Mouse (Mus musculus) heart, postnatal 0 days (tissue): ENCODE data around the gene Spta1. TPM values are rescaled to one million over a fixed set of nuclear protein-coding genes. Genes with fewer than 3 reads are reported as not detected.

Experiments used
- ATAC-seq: fragments of 200-750 bp; cut with Nextera tagmentation; 2 replicates; pipeline ENCODE4 v1.8.0; 2017; ENCODE audit warnings: low read depth, moderate number of reproducible peaks, moderate library complexity; ENCODE audit not compliant: insufficient read depth
- DNase-seq: peaks from one replicate; pipeline ENCODE4 v3.0.0-alpha.2; 2016; ENCODE audit warnings: low spot score
- H3K27ac ChIP-seq: fragments of 300-500 bp; sonication (generic); 2 replicates; pipeline ENCODE4 v1.5.1; 2014; ENCODE audit warnings: low read depth, mild to moderate bottlenecking
- H3K27me3 ChIP-seq: fragments of 300-500 bp; sonication (generic); 2 replicates; pipeline ENCODE4 v1.6.1; 2014; ENCODE audit warnings: low read length, mixed read lengths; ENCODE audit not compliant: control insufficient read depth, insufficient read depth
- H3K36me3 ChIP-seq: fragments of 300-500 bp; sonication (generic); replicated peaks from 2 replicates; pipeline ENCODE4 v1.6.1; 2014; ENCODE audit warnings: low read length, mixed read lengths; ENCODE audit not compliant: control insufficient read depth, insufficient read depth
- H3K4me1 ChIP-seq: fragments of 300-500 bp; sonication (generic); 2 replicates; pipeline ENCODE4 v1.6.1; 2014; ENCODE audit warnings: antibody characterized with exemption; ENCODE audit not compliant: control insufficient read depth, insufficient read depth
- H3K4me2 ChIP-seq: fragments of 300-500 bp; sonication (generic); 2 replicates; pipeline ENCODE4 v1.6.1; 2014; ENCODE audit warnings: low read depth, mild to moderate bottlenecking, low read length, moderate library complexity
- H3K4me3 ChIP-seq: fragments of 300-500 bp; sonication (generic); 2 replicates; pipeline ENCODE4 v1.5.1; 2014; ENCODE audit warnings: low read depth, low read length
- H3K9ac ChIP-seq: fragments of 300-500 bp; sonication (generic); replicated peaks from 2 replicates; pipeline ENCODE4 v1.6.1; 2014; ENCODE audit warnings: low read depth, low read length, mixed read lengths
- H3K9me3 ChIP-seq: fragments of 300-500 bp; sonication (generic); replicated peaks from 2 replicates; pipeline ENCODE4 v1.6.1; 2016; ENCODE audit warnings: low read length; ENCODE audit not compliant: control insufficient read depth
- CTCF ChIP-seq: IDR thresholded peaks from 2 replicates; pipeline ENCODE4 v1.5.1; 2016; ENCODE audit warnings: antibody characterized with exemption, control low read depth, low read depth
- EP300 ChIP-seq: IDR thresholded peaks from 2 replicates; pipeline ENCODE4 v1.6.1; 2016; ENCODE audit warnings: antibody characterized with exemption, low read depth
- WGBS: fragments of 180-500 bp; shearing (Covaris S2); extraction: QIAGEN DNeasy Blood & Tissue Kit; methylation state at CpG from one replicate; pipeline ENCODE4 v1.1.7; 2014; 5-methylcytosine and 5-hydroxymethylcytosine counted together
- polyA plus RNA-seq: library from polyadenylated mRNA; unstranded; fragments of >200 nt; fragmentation: Nextera tagmentation; extraction: Ambion mirVana; gene quantifications from 2 replicates; pipeline ENCODE4 v1.2.1, GENCODE M21; 2015
- total RNA-seq: library from RNA; depleted of rRNA; stranded (reverse); fragments of >200 nt; gene quantifications from 2 replicates; pipeline ENCODE4 v1.2.3, GENCODE M21; 2014; ENCODE audit warnings: low replicate concordance; rRNA removed

Gene Spta1
- total and polyA plus RNA-seq, 2 experiments from 2014 or later: 1.5 to 1.9 TPM

- Histone ChIP-seq H3K9me3 (peaks cover 5% of the 10 kb centered on the region), H3K9ac (no peak overlapping the region), H3K27me3 (no peaks in the 10 kb centered on the region), H3K36me3 (no peaks in the 10 kb centered on the region), H3K4me2 (no peak overlapping the region), H3K27ac (no peak overlapping the region), H3K4me3 (no peak overlapping the region), H3K4me1 (no peaks in the 10 kb centered on the region)
- no peak for TF ChIP-seq EP300
- TF ChIP-seq CTCF: no peak
- ATAC-seq: no peak
- no peak for DNase-seq
- 69% methylated on average over 4 of the region's 4 CpGs for WGBS
These were observed 95.2 kb downstream of the Spta1 start for GRCm38 (mm10) chr1:174267816-174268215.

GRCm38 (mm10) chr1:174269162-174269561 is 96.6 kb downstream of the Spta1 start:
- ATAC-seq: no peak
- no peak for DNase-seq
- no peak overlapping the region for H3K4me3 ChIP-seq
- no peaks in the 10 kb centered on the region for H3K27me3 ChIP-seq
- 48% methylated on average over 4 of the region's 4 CpGs for WGBS
- no peaks in the 10 kb centered on the region for H3K4me1 ChIP-seq
- H3K4me2 ChIP-seq: no peak overlapping the region
- H3K36me3 ChIP-seq: no peaks in the 10 kb centered on the region
- no peak overlapping the region for H3K27ac ChIP-seq
- no peak overlapping the region for H3K9ac ChIP-seq
- no peak for TF ChIP-seq CTCF
- TF ChIP-seq EP300: no peak
- H3K9me3 ChIP-seq: peaks cover 5% of the 10 kb centered on the region

GRCm38 (mm10) chr1:174270643-174271042 is 98.1 kb downstream of the Spta1 start:
- no peak overlapping the region for H3K9ac ChIP-seq
- H3K4me1 ChIP-seq: no peaks in the 10 kb centered on the region
- H3K27ac ChIP-seq: no peak overlapping the region
- no peak overlapping the region for H3K4me2 ChIP-seq
- no peak overlapping the region for H3K4me3 ChIP-seq
- ATAC-seq (no peak), DNase-seq (no peak)
- WGBS: 48% methylated on average over 3 of the region's 3 CpGs
- no peaks in the 10 kb centered on the region for H3K27me3 ChIP-seq
- TF ChIP-seq CTCF (no peak), EP300 (no peak)
- H3K9me3 ChIP-seq: no peaks in the 10 kb centered on the region
- H3K36me3 ChIP-seq: no peaks in the 10 kb centered on the region

Other genes with a start within 250 kb of the Spta1 start
- 0.15 and 0.65 TPM in 2 replicates for gene Mndal, start 230.3 kb upstream of the Spta1 start, total RNA-seq
- 7.7 and 8.1 TPM in 2 replicates for gene Mndal, start 230.3 kb upstream of the Spta1 start, polyA plus RNA-seq
- 2.2 and 6.3 TPM in 2 replicates for gene Ifi203, start 230.1 kb upstream of the Spta1 start, total RNA-seq
- 4.5 and 4.7 TPM in 2 replicates for gene Ifi203, start 230.1 kb upstream of the Spta1 start, polyA plus RNA-seq
- not detected in 2 replicates for gene Ifi202b, start 190.0 kb upstream of the Spta1 start, total RNA-seq
- not detected in 2 replicates for gene Ifi202b, start 190.0 kb upstream of the Spta1 start, polyA plus RNA-seq
- gene Ifi205, start 141.0 kb upstream of the Spta1 start, total RNA-seq: 0.12 TPM in 1 of 2 replicates, not detected in the other
- gene Ifi205, start 141.0 kb upstream of the Spta1 start, polyA plus RNA-seq: 0.54 and 0.56 TPM in 2 replicates
- not detected in 2 replicates for gene Olfr433, start 132.1 kb upstream of the Spta1 start, total RNA-seq
- not detected in 2 replicates for gene Olfr433, start 132.1 kb upstream of the Spta1 start, polyA plus RNA-seq
- gene Olfr432, start 123.6 kb upstream of the Spta1 start, total RNA-seq: not detected in 2 replicates
- gene Olfr432, start 123.6 kb upstream of the Spta1 start, polyA plus RNA-seq: not detected in 2 replicates
- not detected in 2 replicates for gene Olfr430, start 106.2 kb upstream of the Spta1 start, total RNA-seq
- gene Olfr430, start 106.2 kb upstream of the Spta1 start, polyA plus RNA-seq: not detected in 2 replicates
- gene Olfr429, start 88.4 kb upstream of the Spta1 start, total RNA-seq: not detected in 2 replicates
- gene Olfr429, start 88.4 kb upstream of the Spta1 start, polyA plus RNA-seq: not detected in 2 replicates
- gene Olfr427, start 75.9 kb upstream of the Spta1 start, total RNA-seq: not detected in 2 replicates
- not detected in 2 replicates for gene Olfr427, start 75.9 kb upstream of the Spta1 start, polyA plus RNA-seq
- not detected in 2 replicates for gene Olfr231, start 51.6 kb upstream of the Spta1 start, total RNA-seq
- not detected in 2 replicates for gene Olfr231, start 51.6 kb upstream of the Spta1 start, polyA plus RNA-seq
- gene Olfr424, start 41.3 kb upstream of the Spta1 start, total RNA-seq: not detected in 2 replicates
- not detected in 2 replicates for gene Olfr424, start 41.3 kb upstream of the Spta1 start, polyA plus RNA-seq
- not detected in 2 replicates for gene Olfr420, start 17.1 kb upstream of the Spta1 start, total RNA-seq
- not detected in 2 replicates for gene Olfr420, start 17.1 kb upstream of the Spta1 start, polyA plus RNA-seq
- gene Olfr419, start 79.3 kb downstream of the Spta1 start, total RNA-seq: not detected in 2 replicates
- gene Olfr419, start 79.3 kb downstream of the Spta1 start, polyA plus RNA-seq: not detected in 2 replicates
- gene Mptx1, start 157.7 kb downstream of the Spta1 start, total RNA-seq: not detected in 2 replicates
- gene Mptx1, start 157.7 kb downstream of the Spta1 start, polyA plus RNA-seq: not detected in 2 replicates
- not detected in 2 replicates for gene Olfr417, start 192.3 kb downstream of the Spta1 start, total RNA-seq
- not detected in 2 replicates for gene Olfr417, start 192.3 kb downstream of the Spta1 start, polyA plus RNA-seq
- not detected in 2 replicates for gene Olfr248, start 218.3 kb downstream of the Spta1 start, total RNA-seq
- not detected in 2 replicates for gene Olfr248, start 218.3 kb downstream of the Spta1 start, polyA plus RNA-seq